Mouse (Mus musculus): ENCODE measurements around the gene Aqp9.

Aqp9 gene

DNA sequence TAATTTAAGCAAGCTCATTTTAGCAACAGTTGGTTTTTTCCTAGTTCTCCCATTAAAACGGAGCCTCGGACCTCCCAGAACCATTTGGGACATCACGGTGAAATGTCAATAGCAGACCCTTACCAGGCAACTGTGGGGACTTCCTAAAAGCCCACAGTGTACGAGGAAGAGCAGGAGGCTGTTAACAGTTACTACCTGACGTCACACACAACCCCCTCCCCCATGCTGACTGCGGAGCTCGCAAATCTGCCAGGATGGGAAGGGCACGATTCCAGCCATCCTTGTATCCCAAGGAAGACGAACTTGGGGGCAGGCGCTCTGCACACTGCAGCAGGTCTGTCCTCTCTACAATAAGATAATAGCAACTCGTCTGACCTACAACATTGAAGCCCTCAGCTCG is at the start of gene Aqp9:
Gene Aqp9, minus strand, starts transcription at position 172 of the 400 bp plus-strand sequence.
- no peak for DNase-seq (ENCODE audit: low spot score in 2 of 2)

DNA sequence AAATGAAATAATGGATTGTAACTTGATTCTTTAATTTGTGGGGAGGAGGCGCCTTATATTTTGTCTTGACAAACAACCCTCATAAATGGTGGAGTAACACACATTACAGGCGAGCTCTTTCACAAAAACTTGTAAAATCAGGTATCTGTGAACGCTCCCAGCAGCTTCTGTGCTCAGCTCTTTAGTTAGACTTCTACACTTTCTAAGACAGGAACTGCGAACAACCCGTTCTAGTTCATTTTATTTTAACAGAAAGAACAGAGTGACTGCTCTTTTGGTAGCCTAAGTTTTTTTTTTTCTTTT is 49.3 kb upstream of the Aqp9 start:
- DNase-seq (ENCODE audit: low spot score in 2 of 2), result no peak

DNA sequence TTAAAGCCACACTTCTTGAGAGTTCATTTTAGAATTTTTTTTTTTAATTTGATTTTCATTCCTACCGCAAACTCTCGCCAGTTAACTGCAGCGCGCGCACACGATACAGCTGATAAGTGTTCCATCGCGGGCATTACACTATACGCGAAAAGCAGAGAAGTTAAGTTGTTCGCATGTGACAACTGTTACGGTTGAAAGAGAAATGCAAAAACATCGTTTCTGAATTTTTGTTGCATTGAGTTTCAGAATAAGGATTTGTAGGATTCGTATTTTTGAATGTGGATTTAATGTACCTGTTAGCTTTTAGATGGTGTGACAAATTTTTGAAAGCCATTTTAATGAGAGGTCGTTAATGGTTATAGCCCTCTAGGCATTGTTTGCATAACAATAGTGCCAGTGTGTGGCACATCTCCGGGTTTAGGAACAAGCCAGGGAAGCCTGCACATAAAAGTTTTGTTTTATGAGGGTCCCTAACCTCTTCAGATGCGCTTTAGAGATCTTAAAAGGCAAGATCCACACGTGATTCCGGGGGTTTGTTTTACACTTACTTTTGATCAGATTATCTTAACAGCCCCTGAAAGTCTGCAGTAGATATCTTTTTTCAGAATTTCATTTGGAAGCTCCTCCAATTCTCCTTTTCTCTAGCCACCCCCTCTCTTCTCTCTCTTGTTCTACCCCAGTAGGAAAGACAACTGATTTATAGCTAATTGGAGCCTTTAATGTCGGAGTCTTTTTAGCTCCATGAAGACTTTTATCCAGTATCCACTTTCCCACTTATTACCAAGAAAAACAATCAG is 48.7 kb upstream of the Aqp9 start:
- no peak for DNase-seq (ENCODE audit: low spot score in 2 of 2)

DNA sequence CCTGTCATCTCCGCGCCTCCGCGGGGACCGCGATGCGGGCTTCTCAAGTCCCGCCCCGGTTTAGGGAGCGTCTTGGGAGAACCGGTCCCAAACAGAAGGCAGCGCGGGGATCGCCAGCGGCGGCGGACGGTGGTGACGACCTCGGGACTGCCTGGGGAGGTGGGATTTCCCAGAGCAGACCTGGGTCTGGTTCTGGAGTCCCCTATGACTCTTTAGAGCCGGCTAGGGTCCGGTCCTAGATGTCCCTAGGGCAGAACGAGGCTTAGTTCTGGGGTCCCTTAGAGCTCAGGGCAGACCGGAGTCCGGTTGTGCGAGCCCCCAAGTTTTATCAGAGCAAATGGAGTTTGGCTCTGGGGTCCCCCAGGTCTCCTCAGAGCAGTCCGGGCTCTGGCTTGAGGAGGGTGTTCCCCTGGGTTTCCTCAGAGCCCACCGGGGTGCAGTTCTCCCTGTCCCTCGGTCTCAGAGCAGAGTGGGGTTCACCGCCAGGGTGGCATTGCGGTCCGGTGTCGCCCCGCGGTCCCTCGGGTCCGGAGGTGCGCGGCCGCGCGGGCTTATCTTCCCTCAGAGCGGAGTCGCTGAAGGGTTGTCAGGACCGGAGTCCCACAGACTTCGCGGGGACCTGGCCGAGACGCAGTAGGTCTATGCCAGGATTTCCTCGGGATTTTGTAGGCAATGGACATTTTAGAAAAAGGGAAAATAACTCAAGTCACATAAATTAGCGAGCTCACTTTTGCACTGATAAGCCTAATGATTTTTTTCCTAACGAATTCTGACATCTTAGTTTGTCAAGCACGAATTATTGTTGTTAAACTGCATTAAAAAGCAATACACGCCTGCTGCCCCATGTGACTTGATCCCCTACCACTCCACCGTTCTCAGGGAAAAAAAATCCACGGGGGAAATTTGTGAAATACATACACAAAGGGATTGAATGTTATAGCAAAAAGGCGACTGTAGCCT is 47.8 kb upstream of the Aqp9 start:
- DNase-seq (ENCODE audit: low spot score in 2 of 2), result peak in 1 of 2 experiments; percentile 6

DNA sequence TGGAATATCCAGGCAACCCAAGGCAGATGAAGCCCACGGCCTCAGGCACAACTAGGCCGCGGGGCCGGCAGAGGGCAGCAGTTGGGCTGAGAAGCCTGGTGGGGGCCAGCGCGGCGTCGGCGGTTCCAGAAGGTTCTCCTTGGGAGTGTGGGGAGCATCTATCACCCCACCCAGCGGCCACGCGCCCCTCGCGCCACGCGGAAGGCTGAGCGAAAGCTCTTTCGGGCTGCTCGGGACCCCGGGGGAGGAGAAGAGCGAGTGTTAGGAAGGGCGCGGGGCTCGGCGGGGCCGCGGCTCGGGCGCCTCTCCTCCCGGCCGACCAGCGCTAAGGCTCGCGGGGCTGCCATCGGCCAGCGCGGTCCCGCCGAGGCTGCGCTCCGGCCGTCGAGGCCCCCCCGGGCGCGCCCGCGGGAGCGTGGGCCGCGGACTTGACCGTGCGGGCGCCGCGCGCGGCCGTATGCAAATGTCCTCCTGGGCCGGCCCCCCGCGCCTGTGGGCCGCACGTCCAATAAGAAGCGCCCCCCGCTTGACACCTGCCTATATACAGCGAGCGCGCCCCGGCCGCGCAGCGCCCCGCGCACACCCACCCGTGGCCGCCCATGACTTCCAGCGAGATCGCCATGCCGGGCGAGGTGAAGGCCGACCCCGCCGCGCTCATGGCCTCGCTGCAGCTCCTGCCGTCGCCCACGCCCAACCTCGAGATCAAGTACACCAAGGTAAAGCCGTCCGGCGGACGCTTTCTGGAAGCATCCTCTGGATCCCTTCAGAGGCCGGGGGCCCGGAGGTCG is 47.0 kb upstream of the Aqp9 start, which contains the start of gene Aldh1a2:
Gene Aldh1a2, plus strand, starts transcription at position 542 of the 788 bp plus-strand sequence.
- no peak for DNase-seq (ENCODE audit: low spot score in 2 of 2)

- DNase-seq (ENCODE audit: low spot score in 2 of 2), result no peak
These were observed 45.2 kb upstream of the Aqp9 start for GRCm38 (mm10) chr9:71213636-71214035.

DNA sequence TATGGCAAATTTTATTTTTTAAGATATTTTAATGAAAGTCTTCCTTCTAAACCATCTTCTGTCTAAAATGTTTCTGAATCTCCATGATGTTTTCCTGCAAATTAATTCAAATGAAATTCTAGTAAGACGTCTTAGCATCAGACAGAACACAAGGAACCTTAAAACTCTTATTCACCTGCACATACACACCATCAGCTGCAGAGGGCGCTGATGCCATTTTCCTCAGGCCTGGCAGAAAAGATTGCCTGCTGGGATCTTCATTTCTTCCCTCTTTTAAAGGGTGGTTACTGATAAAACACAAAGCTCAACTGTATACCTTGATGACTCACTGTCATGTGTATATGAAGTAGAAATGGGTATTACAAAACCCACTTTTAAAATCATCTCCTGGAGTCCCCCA is 42.4 kb upstream of the Aqp9 start:
- peak; percentile 47 to 56 for DNase-seq (ENCODE audit: low spot score in 2 of 2)

- DNase-seq (ENCODE audit: low spot score in 2 of 2), result no peak
These were observed 40.8 kb upstream of the Aqp9 start for GRCm38 (mm10) chr9:71209299-71209698.

- DNase-seq (ENCODE audit: low spot score in 2 of 2), result no peak
These were observed 33.8 kb upstream of the Aqp9 start for GRCm38 (mm10) chr9:71202265-71202664.

GRCm38 (mm10) chr9:71198826-71199225 is 30.3 kb upstream of the Aqp9 start:
- no peak for DNase-seq (ENCODE audit: low spot score in 2 of 2)

DNA sequence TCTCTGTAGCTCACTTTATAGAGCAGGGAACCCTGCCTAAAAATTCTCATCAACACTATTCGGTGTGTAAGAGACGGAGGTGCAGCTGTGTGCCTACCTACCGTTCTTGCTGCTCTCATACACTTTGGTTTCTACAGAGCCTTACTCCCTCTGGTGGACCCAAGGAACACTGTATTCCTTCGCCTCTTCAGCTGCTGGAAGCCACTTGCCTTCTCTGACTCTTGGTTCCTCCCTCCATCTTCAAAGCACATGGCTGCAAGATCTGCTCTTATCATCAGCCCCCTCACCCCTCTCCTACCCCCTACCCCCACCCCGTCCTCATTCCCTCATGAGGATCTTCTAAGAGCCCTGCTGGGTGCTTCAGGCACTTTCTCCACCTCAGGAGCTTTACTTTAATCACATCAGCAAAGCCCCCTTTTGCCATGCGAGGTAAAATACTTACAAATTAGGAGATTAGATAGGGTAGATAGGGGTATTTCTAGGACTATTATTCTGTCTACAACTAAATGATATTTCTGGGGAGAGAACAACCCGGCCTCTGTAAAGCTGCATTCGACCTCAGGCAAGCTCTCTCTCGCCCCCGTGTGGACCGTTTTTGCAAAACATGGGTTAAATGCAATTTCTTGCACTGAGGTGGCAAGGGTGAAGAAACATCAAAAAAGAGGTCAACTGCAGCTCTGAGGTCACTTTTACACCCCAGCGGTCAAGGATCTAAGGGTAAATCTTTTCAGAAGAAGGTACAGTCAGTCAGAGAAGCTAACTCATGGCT is 20.3 kb upstream of the Aqp9 start:
- DNase-seq (ENCODE audit: low spot score in 2 of 2), result peak; percentile 72 to 73

DNA sequence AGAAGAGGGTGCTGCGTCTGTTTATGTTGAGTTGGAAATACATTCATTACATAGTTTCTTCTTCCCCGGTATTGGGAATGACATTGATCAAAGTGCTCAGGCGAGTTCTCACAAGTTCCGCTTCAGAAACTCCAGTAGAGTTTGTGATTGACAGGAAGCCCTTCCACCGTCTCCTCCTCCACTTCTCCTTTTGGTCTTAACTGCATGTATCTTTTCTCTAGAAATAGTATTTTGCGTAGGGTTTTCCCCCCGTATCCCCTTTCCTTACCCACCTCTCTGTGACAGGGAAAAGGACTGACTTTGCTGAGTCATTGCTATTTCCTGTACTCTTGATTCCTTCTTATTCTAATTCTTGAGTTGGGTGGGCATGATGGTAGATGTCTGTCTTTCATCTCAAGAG is 18.9 kb upstream of the Aqp9 start:
- DNase-seq (ENCODE audit: low spot score in 2 of 2), result no peak

- DNase-seq (ENCODE audit: low spot score in 2 of 2), result no peak
These were observed 17.3 kb upstream of the Aqp9 start for GRCm38 (mm10) chr9:71185823-71186222.

DNA sequence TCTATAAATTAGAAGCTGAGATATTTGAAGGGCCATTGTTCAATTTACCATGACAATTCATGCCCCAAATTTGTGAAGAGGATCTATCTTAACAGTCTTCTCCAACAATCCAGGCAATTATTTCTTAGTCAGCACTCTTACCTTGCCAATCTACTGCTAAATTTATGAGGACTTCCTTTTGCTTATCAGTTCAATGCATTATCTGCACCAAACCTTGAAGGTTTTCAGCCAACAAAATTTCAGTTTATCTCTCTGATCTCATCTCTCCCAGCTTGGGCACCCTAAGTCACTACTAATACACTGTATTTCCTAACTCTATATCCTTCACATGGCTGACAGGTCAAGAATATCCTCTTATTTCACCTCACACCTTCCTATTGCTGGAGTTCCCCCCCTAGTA is 16.8 kb upstream of the Aqp9 start:
- no peak for DNase-seq (ENCODE audit: low spot score in 2 of 2)

- DNase-seq (ENCODE audit: low spot score in 2 of 2), result peak; percentile 11 to 22
These were observed 11.7 kb upstream of the Aqp9 start for GRCm38 (mm10) chr9:71179964-71180700.

GRCm38 (mm10) chr9:71179276-71179896 is 10.9 kb upstream of the Aqp9 start:
- DNase-seq (ENCODE audit: low spot score in 2 of 2), result no peak

DNA sequence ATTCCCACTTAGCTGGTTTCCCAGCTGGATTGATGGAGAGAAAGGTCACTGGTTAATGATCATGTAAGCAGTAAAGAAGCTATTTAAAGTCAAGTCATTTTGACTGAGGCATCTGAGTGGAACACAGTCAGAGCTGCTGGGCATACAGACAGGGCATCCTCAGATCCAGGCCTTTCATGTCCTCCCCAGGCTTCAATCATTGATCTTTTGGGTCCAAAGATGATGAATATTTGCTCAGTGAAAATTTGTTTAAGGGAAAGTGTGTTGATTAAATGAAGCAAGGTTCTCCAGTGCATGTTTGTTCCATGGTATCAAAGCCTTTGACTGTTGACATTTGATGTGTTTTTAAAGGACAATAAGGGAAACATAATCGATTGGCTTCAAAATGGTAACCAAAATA is 7.2 kb upstream of the Aqp9 start:
- no peak for DNase-seq (ENCODE audit: low spot score in 2 of 2)

GRCm38 (mm10) chr9:71174316-71174975 is 6.0 kb upstream of the Aqp9 start:
- no peak for DNase-seq (ENCODE audit: low spot score in 2 of 2)

GRCm38 (mm10) chr9:71173533-71173932 is 5.1 kb upstream of the Aqp9 start:
- no peak for DNase-seq (ENCODE audit: low spot score in 2 of 2)
